Mouse (Mus musculus) kidney, postnatal 0 days (tissue): ENCODE data around the gene D430041D05Rik. TPM values are rescaled to one million over a fixed set of nuclear protein-coding genes. Genes with fewer than 3 reads are reported as not detected.

Source experiments
- ATAC-seq: fragments of 200-750 bp; cut with Nextera tagmentation; replicated peaks from 2 replicates; pipeline ENCODE4 v1.8.0; 2017; ENCODE audit warnings: low read depth, moderate number of reproducible peaks, moderate TSS enrichment, moderate library complexity; ENCODE audit not compliant: low FRiP score
- DNase-seq: peaks from one replicate; pipeline ENCODE4 v3.0.0-alpha.2; 2016; ENCODE audit warnings: low spot score
- H3K27ac ChIP-seq: fragments of 300-500 bp; sonication (generic); 2 replicates; pipeline ENCODE4 v1.5.1; 2014; ENCODE audit warnings: mild to moderate bottlenecking
- H3K27me3 ChIP-seq: fragments of 300-500 bp; sonication (generic); 2 replicates; pipeline ENCODE4 v1.6.1; 2014; ENCODE audit warnings: low read length, mixed read lengths; ENCODE audit not compliant: insufficient read depth
- H3K36me3 ChIP-seq: fragments of 300-500 bp; sonication (generic); 2 replicates; pipeline ENCODE4 v1.6.1; 2014; ENCODE audit warnings: low read length, mixed read lengths; ENCODE audit not compliant: insufficient read depth
- H3K4me1 ChIP-seq: fragments of 300-500 bp; sonication (generic); replicated peaks from 2 replicates; pipeline ENCODE4 v1.6.1; 2014; ENCODE audit warnings: antibody characterized with exemption, low read length, mixed read lengths; ENCODE audit not compliant: insufficient read depth
- H3K4me2 ChIP-seq: fragments of 300-500 bp; sonication (generic); 2 replicates; pipeline ENCODE4 v1.6.1; 2014; ENCODE audit warnings: mild to moderate bottlenecking, low read length, moderate library complexity, mixed read lengths
- H3K4me3 ChIP-seq: fragments of 300-500 bp; sonication (generic); replicated peaks from 2 replicates; pipeline ENCODE4 v1.5.1; 2014; ENCODE audit warnings: low read depth, low read length
- H3K9ac ChIP-seq: fragments of 300-500 bp; sonication (generic); 2 replicates; pipeline ENCODE4 v1.6.1; 2014; ENCODE audit warnings: low read depth, low read length
- H3K9me3 ChIP-seq: fragments of 300-500 bp; sonication (generic); replicated peaks from 2 replicates; pipeline ENCODE4 v1.6.1; 2016; ENCODE audit warnings: low read length, inconsistent platforms, mixed read lengths
- CTCF ChIP-seq: IDR thresholded peaks from 2 replicates; pipeline ENCODE4 v1.5.1; 2016; ENCODE audit warnings: antibody characterized with exemption, low read depth, mild to moderate bottlenecking, moderate library complexity
- WGBS: fragments of 180-500 bp; shearing (Covaris S2); extraction: QIAGEN DNeasy Blood & Tissue Kit; methylation state at CpG from one replicate; pipeline ENCODE4 v1.1.7; 2014; 5-methylcytosine and 5-hydroxymethylcytosine counted together
- polyA plus RNA-seq: library from polyadenylated mRNA; unstranded; fragments of >200 nt; fragmentation: Nextera tagmentation; extraction: Ambion mirVana; gene quantifications from 2 replicates; pipeline ENCODE4 v1.2.1, GENCODE M21; 2015

Gene D430041D05Rik
- polyA plus RNA-seq, 1 experiment from 2014 or later = 0.22 TPM

DNA sequence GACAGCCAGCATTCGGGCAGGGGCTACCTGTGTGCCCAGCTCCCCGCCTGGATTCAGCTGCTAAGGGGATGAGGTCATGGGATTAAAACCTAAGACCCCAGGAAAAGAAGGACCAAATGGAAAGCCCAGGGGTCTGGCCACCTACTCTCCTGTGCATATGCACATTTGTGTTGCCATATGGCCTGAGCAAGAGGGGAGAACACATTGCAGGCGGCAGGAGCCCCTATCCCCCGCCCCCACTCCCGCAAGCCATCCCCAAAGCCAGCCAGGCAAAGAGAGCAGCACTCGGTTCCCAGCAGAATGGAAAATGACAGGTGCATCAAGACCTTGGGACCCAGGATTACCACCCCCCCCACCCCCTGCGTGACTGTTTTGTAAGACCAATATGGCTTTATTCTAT is 31.5 kb downstream of the D430041D05Rik start:
- Histone ChIP-seq H3K27ac (no peak overlapping the region), H3K4me3 (no peak overlapping the region), H3K27me3 (no peaks in the 10 kb centered on the region), H3K4me1 (no peaks in the 10 kb centered on the region), H3K36me3 (no peaks in the 10 kb centered on the region), H3K9me3 (no peaks in the 10 kb centered on the region), H3K9ac (no peak overlapping the region), H3K4me2 (no peak overlapping the region)
- ATAC-seq (no peak), DNase-seq (no peak)
- TF ChIP-seq CTCF = no peak
- 36% methylated on average over 7 of the region's 7 CpGs for WGBS

- Histone ChIP-seq H3K27ac (no peak overlapping the region), H3K4me1 (no peaks in the 10 kb centered on the region), H3K4me3 (no peak overlapping the region), H3K4me2 (no peak overlapping the region), H3K36me3 (no peaks in the 10 kb centered on the region), H3K9me3 (no peaks in the 10 kb centered on the region), H3K27me3 (no peaks in the 10 kb centered on the region), H3K9ac (no peak overlapping the region)
- no peak for TF ChIP-seq CTCF
- no peak for ATAC-seq
- no peak for DNase-seq
- 30% methylated on average over 3 of the region's 3 CpGs for WGBS
These were observed 32.0 kb downstream of the D430041D05Rik start for GRCm38 (mm10) chr2:104378791-104379190.

DNA sequence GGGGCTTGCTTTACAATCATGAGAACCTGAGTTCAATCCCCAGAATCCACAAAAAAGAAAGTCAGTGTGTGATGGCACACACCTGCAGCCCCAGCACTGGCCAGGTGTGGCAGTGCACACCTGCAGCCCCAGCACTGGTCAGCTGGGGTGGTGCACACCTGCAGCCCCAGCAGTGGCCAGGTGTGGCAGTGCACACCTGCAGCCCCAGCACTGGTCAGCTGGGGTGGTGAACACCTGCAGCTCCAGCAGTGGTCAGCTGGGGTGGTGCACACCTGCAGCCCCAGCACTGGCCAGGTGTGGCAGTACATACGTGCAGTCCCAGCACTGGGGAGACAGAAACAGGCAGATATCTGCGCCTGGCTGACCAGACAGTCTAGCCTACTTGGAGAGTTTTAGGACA is 32.8 kb downstream of the D430041D05Rik start:
- TF ChIP-seq CTCF = peak; percentile 64
- no peaks in the 10 kb centered on the region for H3K27me3 ChIP-seq
- H3K4me1 ChIP-seq = no peaks in the 10 kb centered on the region
- ATAC-seq (peak; percentile 92), DNase-seq (no peak)
- 67% methylated on average over 2 of the region's 2 CpGs for WGBS
- no peak overlapping the region for H3K27ac ChIP-seq
- no peaks in the 10 kb centered on the region for H3K9me3 ChIP-seq
- H3K4me2 ChIP-seq = no peak overlapping the region
- no peaks in the 10 kb centered on the region for H3K36me3 ChIP-seq
- no peak overlapping the region for H3K9ac ChIP-seq
- H3K4me3 ChIP-seq = no peak overlapping the region

GRCm38 (mm10) chr2:104372156-104372555 is 38.7 kb downstream of the D430041D05Rik start:
- DNase-seq (no peak), ATAC-seq (no peak)
- no peaks in the 10 kb centered on the region for H3K36me3 ChIP-seq
- no peak overlapping the region for H3K9ac ChIP-seq
- no peaks in the 10 kb centered on the region for H3K9me3 ChIP-seq
- no peak overlapping the region for H3K27ac ChIP-seq
- H3K4me1 ChIP-seq = 0 out of 2 replicates have a peak, but pooled peaks cover 4% of the 10 kb centered on the region
- no peaks in the 10 kb centered on the region for H3K27me3 ChIP-seq
- WGBS = 68% methylated on average over 4 of the region's 4 CpGs
- no peak overlapping the region for H3K4me2 ChIP-seq
- H3K4me3 ChIP-seq = no peak overlapping the region
- no peak for TF ChIP-seq CTCF

- Histone ChIP-seq H3K9ac (no peak overlapping the region), H3K27me3 (no peaks in the 10 kb centered on the region), H3K9me3 (no peaks in the 10 kb centered on the region), H3K4me1 (0 out of 2 replicates have a peak, but pooled peaks cover 4% of the 10 kb centered on the region), H3K4me2 (no peak overlapping the region), H3K27ac (no peak overlapping the region), H3K36me3 (no peaks in the 10 kb centered on the region), H3K4me3 (no peak overlapping the region)
- ATAC-seq = no peak
- DNase-seq = no peak
- TF ChIP-seq CTCF = no peak
- 71% methylated on average over 6 of the region's 6 CpGs for WGBS
These were observed 39.1 kb downstream of the D430041D05Rik start for GRCm38 (mm10) chr2:104371606-104372130.

DNA sequence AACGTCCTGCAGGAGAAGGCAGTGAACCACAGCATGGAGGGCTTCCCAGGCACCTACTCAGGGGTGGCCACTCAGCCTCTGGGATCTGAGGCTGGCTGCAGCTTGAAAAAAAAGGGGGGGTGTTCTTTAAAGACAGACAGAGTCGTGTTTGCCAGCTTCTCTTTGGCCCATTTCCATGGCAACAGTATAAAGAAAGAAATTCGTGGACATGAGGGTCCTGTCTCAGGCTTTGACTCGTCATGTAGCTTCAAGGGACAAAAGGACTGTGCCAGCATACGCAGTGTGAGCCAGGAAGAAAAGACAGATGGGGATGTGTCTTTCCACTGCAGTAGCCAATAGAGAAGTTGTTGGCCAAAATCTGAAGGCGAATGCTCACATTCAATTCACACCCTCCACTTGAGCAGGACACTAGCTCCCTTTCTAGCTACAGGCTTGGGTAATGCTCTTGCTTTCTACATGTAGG is 42.9 kb downstream of the D430041D05Rik start:
- H3K4me2 ChIP-seq = no peak overlapping the region
- ATAC-seq = no peak
- 0 out of 2 replicates have a peak, but pooled peaks cover 4% of the 10 kb centered on the region for H3K4me1 ChIP-seq
- H3K9ac ChIP-seq = no peak overlapping the region
- WGBS = 41% methylated on average over 6 of the region's 6 CpGs
- H3K27me3 ChIP-seq = no peaks in the 10 kb centered on the region
- H3K36me3 ChIP-seq = no peaks in the 10 kb centered on the region
- no peak for TF ChIP-seq CTCF
- no peaks in the 10 kb centered on the region for H3K9me3 ChIP-seq
- no peak overlapping the region for H3K4me3 ChIP-seq
- DNase-seq = no peak
- 0 out of 2 replicates have a peak overlapping the region, but pooled peaks have one; percentile 36 for H3K27ac ChIP-seq

DNA sequence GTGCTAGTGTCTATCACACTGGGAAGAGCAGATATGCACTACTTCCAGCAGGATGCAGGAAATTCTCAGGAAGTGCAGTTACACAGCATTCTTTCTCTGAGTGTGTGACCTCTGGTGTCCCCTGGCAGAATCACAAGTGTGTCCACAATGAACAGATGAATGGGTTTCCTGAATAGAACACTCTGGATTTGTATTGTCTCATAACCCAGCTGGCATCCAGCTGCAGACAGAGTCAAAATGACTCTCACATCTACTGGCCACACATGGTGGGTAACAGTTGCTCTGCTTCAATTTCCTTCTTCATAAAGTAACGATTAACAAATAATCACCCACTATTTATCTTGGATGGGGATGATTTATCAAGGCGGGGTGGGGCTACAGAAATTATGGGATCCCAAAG is 43.5 kb downstream of the D430041D05Rik start:
- Histone ChIP-seq H3K27me3 (no peaks in the 10 kb centered on the region), H3K4me3 (no peak overlapping the region), H3K36me3 (no peaks in the 10 kb centered on the region), H3K9ac (no peak overlapping the region), H3K4me1 (0 out of 2 replicates have a peak, but pooled peaks cover 4% of the 10 kb centered on the region), H3K4me2 (no peak overlapping the region), H3K9me3 (no peaks in the 10 kb centered on the region), H3K27ac (no peak overlapping the region)
- TF ChIP-seq CTCF = no peak
- DNase-seq (peak; percentile 57), ATAC-seq (no peak)
- WGBS = 60% methylated on average over 2 of the region's 2 CpGs
